Mouse (Mus musculus): Measurements from ENCODE around the gene Ppme1. TPM values are rescaled to one million over a fixed set of nuclear protein-coding genes. Genes with fewer than 3 reads are reported as not detected.

Ppme1 gene
- polyA plus RNA-seq (2012; rRNA removed), result 30.8 and 32.5 TPM in 2 replicates

DNA sequence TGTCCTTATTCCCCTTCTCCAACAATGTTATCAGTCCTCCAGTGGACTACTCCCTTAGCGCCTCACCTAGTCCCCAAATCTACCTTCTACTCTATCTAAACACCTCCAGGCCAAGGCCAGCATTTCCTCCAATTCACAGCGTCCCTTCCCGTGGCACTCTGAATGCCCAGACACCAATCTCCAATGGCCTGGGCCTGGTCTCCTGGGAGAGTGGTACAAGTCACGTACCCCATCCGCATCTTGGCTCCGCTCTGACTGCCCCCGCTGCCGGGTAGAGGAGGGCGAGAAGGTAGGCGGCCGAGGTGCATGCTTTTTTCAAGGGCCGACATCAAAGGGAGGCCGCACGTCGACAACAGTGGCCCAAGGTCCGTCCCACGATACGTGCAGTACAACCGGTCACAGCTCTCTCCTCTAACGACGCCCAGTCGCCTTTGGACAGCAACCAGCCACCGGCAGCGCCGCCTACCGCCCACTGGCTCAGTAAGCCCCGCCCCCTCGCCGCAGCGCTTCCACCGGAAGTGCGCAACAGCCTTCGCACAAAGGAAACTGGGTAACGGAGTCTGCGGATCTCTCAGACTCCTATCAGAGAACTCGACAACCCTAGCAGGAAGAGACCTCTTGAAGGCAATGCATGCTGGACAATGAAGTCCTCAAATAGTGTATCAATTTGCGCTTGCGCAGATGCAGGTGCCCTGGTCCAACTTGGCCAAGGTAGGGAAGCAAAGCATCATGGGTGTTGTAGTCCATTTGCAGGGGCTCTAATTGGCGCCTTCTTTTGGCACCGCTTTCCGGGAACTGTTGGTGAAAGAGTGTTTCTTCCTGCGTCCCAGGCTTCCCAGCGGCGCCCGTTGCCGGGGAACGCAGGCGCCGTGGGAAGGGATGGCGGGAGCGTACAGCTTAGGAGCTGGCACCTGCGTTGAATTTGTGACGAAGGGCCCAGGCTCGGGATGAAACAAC, at the start of gene Ppme1, which contains the start of gene C2cd3:
Ppme1 (minus strand) TSS at position 813 of the 957 bp plus-strand sequence.
C2cd3 (plus strand) TSS at position 739 of the 957 bp plus-strand sequence.

DNA sequence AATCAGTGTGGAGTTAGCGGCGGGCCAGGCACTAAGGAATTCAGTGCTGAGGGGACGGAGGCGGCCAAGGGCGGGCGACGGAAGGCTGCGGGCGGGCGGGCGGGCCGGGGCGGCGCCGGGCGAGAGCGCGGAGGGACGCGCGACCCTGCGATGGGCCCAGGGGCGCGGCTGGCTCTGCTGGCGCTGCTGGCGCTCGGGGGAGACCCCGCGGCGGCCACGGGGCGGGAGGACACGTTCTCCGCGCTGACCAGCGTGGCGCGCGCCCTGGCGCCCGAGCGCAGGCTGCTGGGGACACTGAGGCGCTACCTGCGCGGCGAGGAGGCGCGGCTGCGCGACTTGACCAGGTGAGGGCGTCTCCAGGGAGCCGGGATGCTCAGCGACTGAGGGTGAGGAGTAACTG, 86.7 kb downstream of the Ppme1 start, which contains the start of gene P4ha3:
P4ha3 (plus strand) TSS at position 138 of the 400 bp plus-strand sequence.

Other genes starting within 250 kb of the Ppme1 start
- gene Lipt2, start 213.0 kb downstream of the Ppme1 start, polyA plus RNA-seq (2012; rRNA removed), result 3.6 TPM in 2 replicates
- 1.1 and 1.3 TPM in 2 replicates for gene Kcne3, start 195.8 kb downstream of the Ppme1 start, polyA plus RNA-seq (2012; rRNA removed)
- gene Pgm2l1, start 144.9 kb downstream of the Ppme1 start, polyA plus RNA-seq (2012; rRNA removed), result 1.4 and 1.8 TPM in 2 replicates
- gene P4ha3, start 86.8 kb downstream of the Ppme1 start, polyA plus RNA-seq (2012; rRNA removed), result 1.2 and 1.3 TPM in 2 replicates
- 6.1 and 7.4 TPM in 2 replicates for gene C2cd3, start 74 bp downstream of the Ppme1 start, polyA plus RNA-seq (2012; rRNA removed)
- 0.01 TPM in 1 of 2 replicates, not detected in the other for gene Ucp3, start 100.7 kb upstream of the Ppme1 start, polyA plus RNA-seq (2012; rRNA removed)
- 225 and 250 TPM in 2 replicates for gene Ucp2, start 121.0 kb upstream of the Ppme1 start, polyA plus RNA-seq (2012; rRNA removed)
- gene Dnajb13, start 142.7 kb upstream of the Ppme1 start, polyA plus RNA-seq (2012; rRNA removed), result 0.47 and 0.73 TPM in 2 replicates
- gene Coa4, start 164.8 kb upstream of the Ppme1 start, polyA plus RNA-seq (2012; rRNA removed), result 10.3 and 10.5 TPM in 2 replicates
- gene Rab6a, start 235.1 kb upstream of the Ppme1 start, polyA plus RNA-seq (2012; rRNA removed), result 26.7 and 27.4 TPM in 2 replicates
- gene Mrpl48, start 236.0 kb upstream of the Ppme1 start, polyA plus RNA-seq (2012; rRNA removed), result 20.4 and 22.1 TPM in 2 replicates